Mouse (Mus musculus) MEL (cell line): ENCODE results near the gene Rmdn2. TPM values are rescaled to one million over a fixed set of nuclear protein-coding genes. Genes with fewer than 3 reads are reported as not detected.

Source experiments
- DNase-seq: peaks from one replicate; pipeline ENCODE4 v3.0.0; 2011; ENCODE audit warnings: low read depth, low spot score
- H3K27ac ChIP-seq: 2 replicates; pipeline ENCODE4 v1.5.1; 2012; ENCODE audit warnings: low read depth, mild to moderate bottlenecking, control low read depth, low read length, moderate library complexity; ENCODE audit not compliant: control insufficient read depth
- H3K27me3 ChIP-seq, 2 experiments: fragments of 150-350 bp in 1 of 2; sonication (generic) in 1 of 2; 2 replicates each; pipeline ENCODE4 v1.6.1; 2012; ENCODE audit warnings: low read length in 2 of 2, mild to moderate bottlenecking in 2 of 2, improper control_type of control experiment in 1 of 2, moderate library complexity in 1 of 2; ENCODE audit not compliant: insufficient read depth in 2 of 2, control insufficient read depth in 1 of 2
- H3K36me3 ChIP-seq, 2 experiments: 2 replicates each; pipeline ENCODE4 v1.6.1; 2012 to 2014; ENCODE audit warnings: low read length in 2 of 2, improper control_type of control experiment in 1 of 2, inconsistent platforms in 1 of 2, mild to moderate bottlenecking in 1 of 2; ENCODE audit not compliant: insufficient read depth in 2 of 2, control insufficient read depth in 1 of 2
- H3K4me1 ChIP-seq, 2 experiments: fragments of 150-350 bp in 1 of 2; sonication (generic) in 1 of 2; 2 replicates each; pipeline ENCODE4 v1.6.1; 2012; ENCODE audit warnings: low read length in 2 of 2, improper control_type of control experiment in 1 of 2, mild to moderate bottlenecking in 1 of 2; ENCODE audit not compliant: insufficient read depth in 2 of 2, control insufficient read depth in 1 of 2
- H3K4me3 ChIP-seq, 2 experiments: fragments of 150-350 bp in 1 of 2; sonication (generic) in 1 of 2; 2 replicates each; pipeline ENCODE4 v1.5.1; 2012; ENCODE audit warnings: low read depth in 2 of 2, low read length in 2 of 2, mild to moderate bottlenecking in 2 of 2, moderate library complexity in 2 of 2, control low read depth in 1 of 2, improper control_type of control experiment in 1 of 2; ENCODE audit not compliant: control insufficient read depth in 1 of 2, insufficient read depth in 1 of 2
- H3K79me2 ChIP-seq: 2 replicates; pipeline ENCODE4 v1.6.1; 2012; ENCODE audit warnings: mild to moderate bottlenecking, low read length, moderate library complexity; ENCODE audit not compliant: control insufficient read depth, poor library complexity, insufficient read depth
- H3K9ac ChIP-seq: 2 replicates; pipeline ENCODE4 v1.6.1; 2012; ENCODE audit warnings: low read depth, mild to moderate bottlenecking, control low read depth, low read length, moderate library complexity; ENCODE audit not compliant: control insufficient read depth, poor library complexity, severe bottlenecking
- H3K9me3 ChIP-seq: fragments of 150-350 bp; sonication (generic); replicated peaks from 2 replicates; pipeline ENCODE4 v1.6.1; 2012; ENCODE audit warnings: mild to moderate bottlenecking, low read length, improper control_type of control experiment, moderate library complexity; ENCODE audit not compliant: insufficient read depth
- BHLHE40 ChIP-seq: IDR thresholded peaks from 2 replicates; pipeline ENCODE4 v1.6.1; 2012; ENCODE audit warnings: low read depth, mild to moderate bottlenecking, inconsistent platforms, low read length, improper control_type of control experiment, borderline replicate concordance
- CHD1 ChIP-seq: IDR thresholded peaks from 2 replicates; pipeline ENCODE4 v1.6.1; 2012; ENCODE audit warnings: low read depth, mild to moderate bottlenecking, inconsistent platforms, low read length, improper control_type of control experiment
- E2F4 ChIP-seq: IDR thresholded peaks from 2 replicates; pipeline ENCODE4 v1.6.1; 2011; ENCODE audit warnings: low read depth, low read length, improper control_type of control experiment, borderline replicate concordance
- ELF1 ChIP-seq: IDR thresholded peaks from 2 replicates; pipeline ENCODE4 v1.6.1; 2014; ENCODE audit warnings: low read depth, mild to moderate bottlenecking, inconsistent platforms, low read length, improper control_type of control experiment, moderate library complexity
- EP300 ChIP-seq, 2 experiments: IDR thresholded peaks; 2 replicates each; pipeline ENCODE4 v1.6.1; 2011; ENCODE audit warnings: improper control_type of control experiment in 2 of 2, low read length in 2 of 2, low read depth in 1 of 2, mild to moderate bottlenecking in 1 of 2
- GABPA ChIP-seq: IDR thresholded peaks from 2 replicates; pipeline ENCODE4 v1.6.1; 2012; ENCODE audit warnings: low read depth, mild to moderate bottlenecking, inconsistent platforms, low read length, improper control_type of control experiment, moderate library complexity
- MAFK ChIP-seq: IDR thresholded peaks from 2 replicates; pipeline ENCODE4 v1.6.1; 2011; ENCODE audit warnings: low read depth, mild to moderate bottlenecking, low read length, improper control_type of control experiment, borderline replicate concordance
- MAX ChIP-seq: IDR thresholded peaks from 2 replicates; pipeline ENCODE4 v1.6.1; 2011; ENCODE audit warnings: low read length, improper control_type of control experiment
- MAZ ChIP-seq: IDR thresholded peaks from 2 replicates; pipeline ENCODE4 v1.6.1; 2012; ENCODE audit warnings: low read depth, mild to moderate bottlenecking, inconsistent platforms, low read length, improper control_type of control experiment
- MEF2A ChIP-seq: IDR thresholded peaks from 2 replicates; pipeline ENCODE4 v1.6.1; 2014; ENCODE audit warnings: low read depth, mild to moderate bottlenecking, inconsistent platforms, low read length, improper control_type of control experiment; ENCODE audit not compliant: poor library complexity, insufficient replicate concordance, severe bottlenecking; ENCODE audit errors: extremely low read depth
- MXI1 ChIP-seq: IDR thresholded peaks from 2 replicates; pipeline ENCODE4 v1.6.1; 2011; ENCODE audit warnings: mild to moderate bottlenecking, low read depth, low read length, improper control_type of control experiment
- MYC ChIP-seq: IDR thresholded peaks from 2 replicates; pipeline ENCODE4 v1.6.1; 2011; ENCODE audit warnings: low read depth, mild to moderate bottlenecking, low read length, improper control_type of control experiment, moderate library complexity
- NELFE ChIP-seq: IDR thresholded peaks from 2 replicates; pipeline ENCODE4 v1.6.1; 2011; ENCODE audit warnings: low read depth, low read length, improper control_type of control experiment
- POLR2A ChIP-seq, 2 experiments: IDR thresholded peaks; 2 replicates each; pipeline ENCODE4 v1.6.1; 2011 to 2012; ENCODE audit warnings: low read length in 2 of 2, mild to moderate bottlenecking in 2 of 2, control low read depth in 1 of 2, improper control_type of control experiment in 1 of 2, low read depth in 1 of 2, moderate library complexity in 1 of 2; ENCODE audit not compliant: control insufficient read depth in 1 of 2, insufficient read depth in 1 of 2, poor library complexity in 1 of 2
- POLR2AphosphoS2 ChIP-seq: IDR thresholded peaks from 2 replicates; pipeline ENCODE4 v1.6.1; 2011; ENCODE audit warnings: low read length, improper control_type of control experiment
- SMC3 ChIP-seq: IDR thresholded peaks from 2 replicates; pipeline ENCODE4 v1.6.1; 2011; ENCODE audit warnings: low read depth, low read length, improper control_type of control experiment
- TCF12 ChIP-seq: IDR thresholded peaks from 2 replicates; pipeline ENCODE4 v1.6.1; 2014; ENCODE audit warnings: low read depth, mild to moderate bottlenecking, inconsistent platforms, low read length, improper control_type of control experiment, moderate library complexity
- UBTF ChIP-seq: IDR thresholded peaks from 2 replicates; pipeline ENCODE4 v1.6.1; 2012; ENCODE audit warnings: low read depth, mild to moderate bottlenecking, inconsistent platforms, low read length, improper control_type of control experiment, moderate library complexity, borderline replicate concordance; ENCODE audit not compliant: insufficient read depth
- ZMIZ1 ChIP-seq: IDR thresholded peaks from 2 replicates; pipeline ENCODE4 v1.6.1; 2012; ENCODE audit warnings: low read depth, mild to moderate bottlenecking, inconsistent platforms, low read length, improper control_type of control experiment, moderate library complexity
- polyA plus RNA-seq, 2 experiments: library from polyadenylated mRNA; stranded (reverse) in 1 of 2; unstranded in 1 of 2; fragments of >175 nt in 1 of 2; fragments of >200 nt in 1 of 2; gene quantifications; 2 replicates each; pipeline versions ENCODE4 v1.2.1 to v1.2.4; 2012; ENCODE audit warnings: low replicate concordance in 2 of 2, low read depth in 1 of 2; ENCODE audit not compliant: insufficient read length in 2 of 2, insufficient read depth in 1 of 2, missing spikeins in 1 of 2
- total RNA-seq: library from RNA; depleted of rRNA; stranded (reverse); fragments of 300-350 nt; gene quantifications from 2 replicates; pipeline ENCODE4 v1.2.3, GENCODE M21; 2012

Rmdn2 gene
- total and polyA plus RNA-seq, 3 experiments = not detected

- DNase-seq = no peak
- Histone ChIP-seq H3K9me3 (no peaks in the 10 kb centered on the region), H3K36me3 (no peaks in the 10 kb centered on the region), H3K4me3 (no peak overlapping the region), H3K4me1 (no peaks in the 10 kb centered on the region), H3K79me2 (no peaks in the 10 kb centered on the region), H3K27ac (no peak overlapping the region), H3K9ac (no peak overlapping the region), H3K27me3 (peaks cover 2 to 5% of the 10 kb centered on the region in 2 experiments; a peak in 3 of 4 replicates)
- no peak for TF ChIP-seq ZMIZ1
- TF ChIP-seq E2F4 = no peak
- TF ChIP-seq POLR2A (IDR thresholded peaks at IDR 0.05; ENCODE audit: control insufficient read depth in 1 of 2, insufficient read depth in 1 of 2, low read depth in 1 of 2, low read length in 2 of 2, poor library complexity in 1 of 2) = no peak
- no peak for TF ChIP-seq SMC3
- no peak for TF ChIP-seq MEF2A
- TF ChIP-seq MAFK = no peak
- TF ChIP-seq MAZ = no peak
- no peak for TF ChIP-seq MYC
Observed at GRCm38 (mm10) chr17:79711944-79712343, 100.3 kb downstream of the Rmdn2 start.

- H3K9me3 ChIP-seq = no peaks in the 10 kb centered on the region
- H3K9ac ChIP-seq = no peak overlapping the region
- H3K27ac ChIP-seq = no peak overlapping the region
- no peak overlapping the region for H3K4me3 ChIP-seq
- H3K36me3 ChIP-seq = no peaks in the 10 kb centered on the region
- TF ChIP-seq EP300 (IDR thresholded peaks at IDR 0.05; ENCODE audit: low read depth in 1 of 2, low read length in 2 of 2) (no peak), NELFE (no peak), BHLHE40 (no peak), MXI1 (no peak), ELF1 (no peak), MAX (no peak), ZMIZ1 (no peak), E2F4 (no peak), TCF12 (no peak), GABPA (no peak), POLR2AphosphoS2 (no peak), UBTF (no peak), CHD1 (no peak)
- no peaks in the 10 kb centered on the region for H3K79me2 ChIP-seq
- no peaks in the 10 kb centered on the region for H3K4me1 ChIP-seq
- peaks cover 0 to 5% of the 10 kb centered on the region in 2 experiments; a peak in 2 of 4 replicates for H3K27me3 ChIP-seq
- no peak for DNase-seq
Observed at GRCm38 (mm10) chr17:79712536-79712935, 100.9 kb downstream of the Rmdn2 start.
